Mouse (Mus musculus) CH12.LX (cell line): ENCODE data around the gene Xlr4c. TPM values are rescaled to one million over a fixed set of nuclear protein-coding genes. Genes with fewer than 3 reads are reported as not detected.
"Not testable (repeated sequence)": the region's sequence is repeated elsewhere in the genome, so short reads cannot be mapped to it uniquely, and the experiment has no call there.

Experiments used
- DNase-seq: peaks from one replicate; pipeline ENCODE4 v3.0.0-alpha.2; 2013; ENCODE audit errors: extremely low read depth
- H3K27ac ChIP-seq: 2 replicates; pipeline ENCODE4 v1.5.1; 2012; ENCODE audit warnings: low read depth, mild to moderate bottlenecking, control low read depth, moderate library complexity; ENCODE audit not compliant: insufficient read depth
- H3K27me3 ChIP-seq: replicated peaks from 2 replicates; pipeline ENCODE3; 2012; ENCODE audit warnings: inconsistent platforms
- H3K36me3 ChIP-seq, 2 experiments: replicated peaks in 1 of 2; 2 replicates each; pipeline versions ENCODE3 to v1.6.1; 2012; ENCODE audit warnings: inconsistent platforms in 1 of 2, low read length in 1 of 2, mild to moderate bottlenecking in 1 of 2, mixed read lengths in 1 of 2, moderate library complexity in 1 of 2; ENCODE audit not compliant: control insufficient read depth in 1 of 2, insufficient read depth in 1 of 2
- H3K4me1 ChIP-seq, 2 experiments: 2 replicates each; pipeline ENCODE4 v1.6.1; 2012; ENCODE audit warnings: inconsistent platforms in 1 of 2, moderate library complexity in 1 of 2; ENCODE audit not compliant: insufficient read depth in 2 of 2, control insufficient read depth in 1 of 2
- H3K4me2 ChIP-seq: 2 replicates; pipeline ENCODE4 v1.6.1; 2012; ENCODE audit warnings: low read depth, mild to moderate bottlenecking, control low read depth; ENCODE audit not compliant: poor library complexity, insufficient read depth, severe bottlenecking
- H3K4me3 ChIP-seq, 3 experiments: fragments of 150-350 bp in 1 of 3; sonication (generic) in 1 of 3; replicated peaks in 1 of 3; 2 replicates each; pipeline versions ENCODE3 to v1.5.1; 2011 to 2012; ENCODE audit warnings: low read depth in 2 of 3, low read length in 2 of 3, mild to moderate bottlenecking in 2 of 3, moderate library complexity in 2 of 3, control low read depth in 1 of 3, improper control_type of control experiment in 1 of 3, inconsistent platforms in 1 of 3, mixed read lengths in 1 of 3; ENCODE audit not compliant: poor library complexity in 1 of 3
- H3K79me2 ChIP-seq: replicated peaks from 2 replicates; pipeline ENCODE4 v1.6.1; 2012; ENCODE audit warnings: mild to moderate bottlenecking, moderate library complexity; ENCODE audit not compliant: control insufficient read depth, poor library complexity, insufficient read depth, severe bottlenecking; ENCODE audit errors: extremely low read depth
- H3K9ac ChIP-seq: 2 replicates; pipeline ENCODE4 v1.6.1; 2012; ENCODE audit warnings: low read depth, mild to moderate bottlenecking, control low read depth, moderate library complexity; ENCODE audit not compliant: insufficient read depth
- H3K9me3 ChIP-seq: replicated peaks from 2 replicates; pipeline ENCODE3; 2012; ENCODE audit warnings: low read length, inconsistent platforms, mixed read lengths
- E2F4 ChIP-seq: IDR thresholded peaks from 2 replicates; pipeline ENCODE4 v1.6.1; 2011; ENCODE audit warnings: low read depth, low read length, improper control_type of control experiment; ENCODE audit not compliant: insufficient replicate concordance
- ELF1 ChIP-seq: IDR thresholded peaks from 2 replicates; pipeline ENCODE4 v1.6.1; 2014; ENCODE audit warnings: low read depth, mild to moderate bottlenecking, inconsistent platforms, low read length, improper control_type of control experiment
- ETS1 ChIP-seq: conservative IDR thresholded peaks from 2 replicates; pipeline ENCODE4 v1.6.1; 2012; ENCODE audit warnings: low read depth, mild to moderate bottlenecking, inconsistent platforms, low read length, improper control_type of control experiment, moderate library complexity
- KAT2A ChIP-seq: IDR thresholded peaks from 2 replicates; pipeline ENCODE4 v1.6.1; 2012; ENCODE audit warnings: low read length, improper control_type of control experiment, inconsistent platforms; ENCODE audit not compliant: insufficient replicate concordance
- MAFK ChIP-seq: IDR thresholded peaks from 2 replicates; pipeline ENCODE4 v1.6.1; 2011; ENCODE audit warnings: low read length, improper control_type of control experiment; ENCODE audit not compliant: insufficient replicate concordance
- NRF1 ChIP-seq: IDR thresholded peaks from 2 replicates; pipeline ENCODE4 v1.6.1; 2014; ENCODE audit warnings: low read depth, mild to moderate bottlenecking, inconsistent platforms, low read length, improper control_type of control experiment, moderate library complexity
- POLR2A ChIP-seq: IDR thresholded peaks from 2 replicates; pipeline ENCODE4 v1.6.1; 2011; ENCODE audit warnings: low read depth, mild to moderate bottlenecking, improper control_type of control experiment, low read length
- SIN3A ChIP-seq: IDR thresholded peaks from 2 replicates; pipeline ENCODE4 v1.6.1; 2012; ENCODE audit warnings: low read length, improper control_type of control experiment, inconsistent platforms
- TBP ChIP-seq: conservative IDR thresholded peaks from 2 replicates; pipeline ENCODE4 v1.6.1; 2011; ENCODE audit warnings: low read depth, low read length, improper control_type of control experiment
- dilution Hi-C: fragments of 300-500 bp; cut with MboI; formaldehyde crosslinking; loops from 2 replicates; pipeline ENCODE4 v1.14.3; 2020; ENCODE audit warnings: low sequenced_read_pairs; ENCODE audit not compliant: extremely low pct_unique_long_range_greater_than_20kb, extremely low pct_ligation_motif_present
- in situ Hi-C: fragments of 300-500 bp; cut with MboI; formaldehyde crosslinking; loops from 3 replicates; pipeline ENCODE4 v1.14.3; 2019; ENCODE audit warnings: low sequenced_read_pairs, low pct_ligation_motif_present, low pct_unique_long_range_greater_than_20kb, mixed read lengths
- polyA plus RNA-seq: library from polyadenylated mRNA; unstranded; fragments of >175 nt; gene quantifications from 2 replicates; pipeline ENCODE4 v1.2.1, GENCODE M21; 2012; ENCODE audit warnings: low read depth; ENCODE audit not compliant: insufficient read length
- total RNA-seq, 2 experiments: library from RNA; depleted of rRNA; stranded (reverse); fragments of 300-350 nt in 1 of 2; fragments of >200 nt in 1 of 2; gene quantifications; 2 replicates each; pipeline ENCODE4 v1.2.3; 2012 to 2014

The Xlr4c gene
- total and polyA plus RNA-seq, 3 experiments: 35.6 to 75.0 (median 67.8) TPM

- Histone ChIP-seq H3K4me2 (no peak overlapping the region), H3K79me2 (no peaks in the 10 kb centered on the region), H3K4me1 (no peaks in the 10 kb centered on the region), H3K9ac (no peak overlapping the region), H3K4me3 (no peak overlapping the region), H3K27ac (no peak overlapping the region)
- no peak for DNase-seq
- dilution Hi-C loops: no loop called here
- TF ChIP-seq ELF1 (no peak), E2F4 (no peak), ETS1 (no peak), KAT2A (no peak), SIN3A (no peak), MAFK (no peak), TBP (peak; percentile 57; the same call in 1 of the 2 replicates)
- TF ChIP-seq, all 38 proteins: peak for 1
- H3K9me3 ChIP-seq: no peaks in the 10 kb centered on the region
- in situ Hi-C loops: loop anchor here (25.0 kb wide), 1 partner anchor 187 kb away; the partner anchor contains the start of gene Zfp92
- no peaks in the 10 kb centered on the region for H3K36me3 ChIP-seq
- no peaks in the 10 kb centered on the region for H3K27me3 ChIP-seq
These were observed 17.6 kb downstream of the Xlr4c start for GRCm38 (mm10) chrX:73225365-73225764.

GRCm38 (mm10) chrX:73213819-73214564, 28.9 kb downstream of the Xlr4c start, which contains the start of gene Xlr4b:
Xlr4b (plus strand) TSS chrX:73214333.
- Histone ChIP-seq H3K4me3 (peak within 1 kb of the TSS; percentile 35 to 60 (median 41)), H3K4me2 (peak within 1 kb of the TSS; percentile 67)
- H3K9ac ChIP-seq, H3K79me2 ChIP-seq, H3K36me3 ChIP-seq, H3K27me3 ChIP-seq, dilution Hi-C loops, H3K27ac ChIP-seq, H3K9me3 ChIP-seq, DNase-seq, in situ Hi-C loops, H3K4me1 ChIP-seq: not testable (repeated sequence)
- TF ChIP-seq NRF1 (peak; percentile 70), POLR2A (peak; percentile 25; the same call in 1 of the 2 replicates)

GRCm38 (mm10) chrX:73191934-73192333, 51.0 kb downstream of the Xlr4c start, which contains the start of gene Xlr3b:
Xlr3b (plus strand) TSS chrX:73192207.
- H3K27me3 ChIP-seq, H3K4me3 ChIP-seq, H3K9ac ChIP-seq, dilution Hi-C loops, in situ Hi-C loops, DNase-seq, H3K79me2 ChIP-seq, H3K27ac ChIP-seq, H3K4me2 ChIP-seq, H3K9me3 ChIP-seq, H3K4me1 ChIP-seq, H3K36me3 ChIP-seq: not testable (repeated sequence)
- TF ChIP-seq NRF1: peak; percentile 56

Other genes with a start within 250 kb of the Xlr4c start
Only the 20 nearest of the 21 such genes appear.
- 0.08 TPM in 1 of 2 replicates, not detected in the other for gene Pnma5, start 206.0 kb downstream of the Xlr4c start, total RNA-seq (2012; rRNA removed)
- gene Pnma5, start 206.0 kb downstream of the Xlr4c start, total RNA-seq (2014; rRNA removed): 0.07 TPM in 1 of 2 replicates, not detected in the other
- 0.38 TPM in 1 of 2 replicates, not detected in the other for gene Pnma5, start 206.0 kb downstream of the Xlr4c start, polyA plus RNA-seq
- not detected in 2 replicates for gene Pnma3, start 178.3 kb downstream of the Xlr4c start, total RNA-seq (2012; rRNA removed)
- gene Pnma3, start 178.3 kb downstream of the Xlr4c start, total RNA-seq (2014; rRNA removed): not detected in 2 replicates
- gene Pnma3, start 178.3 kb downstream of the Xlr4c start, polyA plus RNA-seq: not detected in 2 replicates
- 1.3 and 2.3 TPM in 2 replicates for gene Xlr4a, start 160.7 kb downstream of the Xlr4c start, total RNA-seq (2012; rRNA removed)
- 0.39 and 1.7 TPM in 2 replicates for gene Xlr4a, start 160.7 kb downstream of the Xlr4c start, total RNA-seq (2014; rRNA removed)
- gene Xlr4a, start 160.7 kb downstream of the Xlr4c start, polyA plus RNA-seq: 0.95 TPM in 1 of 2 replicates, not detected in the other
- 18.5 and 24.1 TPM in 2 replicates for gene Xlr3a, start 146.0 kb downstream of the Xlr4c start, total RNA-seq (2012; rRNA removed)
- gene Xlr3a, start 146.0 kb downstream of the Xlr4c start, total RNA-seq (2014; rRNA removed): 18.1 and 19.5 TPM in 2 replicates
- gene Xlr3a, start 146.0 kb downstream of the Xlr4c start, polyA plus RNA-seq: 10.5 and 13.6 TPM in 2 replicates
- gene Gm14685, start 126.1 kb downstream of the Xlr4c start, total RNA-seq (2012; rRNA removed): 0.17 and 0.55 TPM in 2 replicates
- gene Gm14685, start 126.1 kb downstream of the Xlr4c start, total RNA-seq (2014; rRNA removed): 0.47 and 0.59 TPM in 2 replicates
- gene Gm14685, start 126.1 kb downstream of the Xlr4c start, polyA plus RNA-seq: 1.1 and 1.5 TPM in 2 replicates
- not detected in 2 replicates for gene Xlr5b, start 94.3 kb downstream of the Xlr4c start, total RNA-seq (2012; rRNA removed)
- gene Xlr5b, start 94.3 kb downstream of the Xlr4c start, total RNA-seq (2014; rRNA removed): not detected in 2 replicates
- gene Xlr5b, start 94.3 kb downstream of the Xlr4c start, polyA plus RNA-seq: not detected in 2 replicates
- gene DXBay18, start 93.7 kb downstream of the Xlr4c start, total RNA-seq (2012; rRNA removed): 0.08 and 0.21 TPM in 2 replicates
- 0.15 TPM in 1 of 2 replicates, not detected in the other for gene DXBay18, start 93.7 kb downstream of the Xlr4c start, total RNA-seq (2014; rRNA removed)
- 0.43 TPM in 1 of 2 replicates, not detected in the other for gene DXBay18, start 93.7 kb downstream of the Xlr4c start, polyA plus RNA-seq
- not detected in 2 replicates for gene Spin2d, start 66.1 kb downstream of the Xlr4c start, total RNA-seq (2012; rRNA removed)
- gene Spin2d, start 66.1 kb downstream of the Xlr4c start, total RNA-seq (2014; rRNA removed): not detected in 2 replicates
- not detected in 2 replicates for gene Spin2d, start 66.1 kb downstream of the Xlr4c start, polyA plus RNA-seq
- 3.1 and 3.4 TPM in 2 replicates for gene Xlr3b, start 50.9 kb downstream of the Xlr4c start, total RNA-seq (2012; rRNA removed)
- gene Xlr3b, start 50.9 kb downstream of the Xlr4c start, total RNA-seq (2014; rRNA removed): 2.3 and 3.7 TPM in 2 replicates
- 1.4 and 1.8 TPM in 2 replicates for gene Xlr3b, start 50.9 kb downstream of the Xlr4c start, polyA plus RNA-seq
- gene Xlr4b, start 28.8 kb downstream of the Xlr4c start, total RNA-seq (2012; rRNA removed): 29.5 and 36.0 TPM in 2 replicates
- gene Xlr4b, start 28.8 kb downstream of the Xlr4c start, total RNA-seq (2014; rRNA removed): 107 and 126 TPM in 2 replicates
- 65.7 and 68.6 TPM in 2 replicates for gene Xlr4b, start 28.8 kb downstream of the Xlr4c start, polyA plus RNA-seq
- 3.5 and 4.9 TPM in 2 replicates for gene F8a, start 14.8 kb downstream of the Xlr4c start, total RNA-seq (2012; rRNA removed)
- 3.5 and 4.9 TPM in 2 replicates for gene F8a, start 14.8 kb downstream of the Xlr4c start, total RNA-seq (2014; rRNA removed)
- gene F8a, start 14.8 kb downstream of the Xlr4c start, polyA plus RNA-seq: 3.7 and 5.0 TPM in 2 replicates
- 12.7 and 12.9 TPM in 2 replicates for gene Xlr3c, start 22.3 kb upstream of the Xlr4c start, total RNA-seq (2012; rRNA removed)
- 4.5 and 6.0 TPM in 2 replicates for gene Xlr3c, start 22.3 kb upstream of the Xlr4c start, total RNA-seq (2014; rRNA removed)
- 2.3 and 3.9 TPM in 2 replicates for gene Xlr3c, start 22.3 kb upstream of the Xlr4c start, polyA plus RNA-seq
- not detected in 2 replicates for gene Xlr5a, start 49.8 kb upstream of the Xlr4c start, total RNA-seq (2012; rRNA removed)
- gene Xlr5a, start 49.8 kb upstream of the Xlr4c start, total RNA-seq (2014; rRNA removed): 0.20 TPM in 1 of 2 replicates, not detected in the other
- not detected in 2 replicates for gene Xlr5a, start 49.8 kb upstream of the Xlr4c start, polyA plus RNA-seq
- 0.13 and 0.17 TPM in 2 replicates for gene Xlr5c, start 49.8 kb upstream of the Xlr4c start, total RNA-seq (2012; rRNA removed)
- 0.16 and 0.38 TPM in 2 replicates for gene Xlr5c, start 49.8 kb upstream of the Xlr4c start, total RNA-seq (2014; rRNA removed)
- 0.51 and 0.63 TPM in 2 replicates for gene Xlr5c, start 49.8 kb upstream of the Xlr4c start, polyA plus RNA-seq
- gene Gm45015, start 93.7 kb upstream of the Xlr4c start, total RNA-seq (2012; rRNA removed): not detected in 2 replicates
- not detected in 2 replicates for gene Gm45015, start 93.7 kb upstream of the Xlr4c start, total RNA-seq (2014; rRNA removed)
- not detected in 2 replicates for gene Gm45015, start 93.7 kb upstream of the Xlr4c start, polyA plus RNA-seq
- 15.5 and 16.1 TPM in 2 replicates for gene Zfp275, start 99.5 kb upstream of the Xlr4c start, total RNA-seq (2012; rRNA removed)
- gene Zfp275, start 99.5 kb upstream of the Xlr4c start, total RNA-seq (2014; rRNA removed): 19.1 and 19.9 TPM in 2 replicates
- gene Zfp275, start 99.5 kb upstream of the Xlr4c start, polyA plus RNA-seq: 15.1 and 17.9 TPM in 2 replicates
- not detected in 2 replicates for gene Gm18336, start 155.6 kb upstream of the Xlr4c start, total RNA-seq (2012; rRNA removed)
- gene Gm18336, start 155.6 kb upstream of the Xlr4c start, total RNA-seq (2014; rRNA removed): not detected in 2 replicates
- gene Gm18336, start 155.6 kb upstream of the Xlr4c start, polyA plus RNA-seq: not detected in 2 replicates
- gene Zfp92, start 168.0 kb upstream of the Xlr4c start, total RNA-seq (2012; rRNA removed): 0.04 TPM in 2 replicates
- gene Zfp92, start 168.0 kb upstream of the Xlr4c start, total RNA-seq (2014; rRNA removed): not detected in 2 replicates
- gene Zfp92, start 168.0 kb upstream of the Xlr4c start, polyA plus RNA-seq: not detected in 2 replicates
- not detected in 2 replicates for gene Trex2, start 192.2 kb upstream of the Xlr4c start, total RNA-seq (2012; rRNA removed)
- gene Trex2, start 192.2 kb upstream of the Xlr4c start, total RNA-seq (2014; rRNA removed): not detected in 2 replicates
- not detected in 2 replicates for gene Trex2, start 192.2 kb upstream of the Xlr4c start, polyA plus RNA-seq
- gene Haus7, start 215.9 kb upstream of the Xlr4c start, total RNA-seq (2012; rRNA removed): 32.9 and 41.3 TPM in 2 replicates
- 34.9 and 36.8 TPM in 2 replicates for gene Haus7, start 215.9 kb upstream of the Xlr4c start, total RNA-seq (2014; rRNA removed)
- gene Haus7, start 215.9 kb upstream of the Xlr4c start, polyA plus RNA-seq: 34.2 and 41.0 TPM in 2 replicates